Mouse (Mus musculus) megakaryocyte, embryonic 14.5 days (primary cell): ENCODE data around the gene Ptpa.

Experiments
- FLI1 ChIP-seq: IDR thresholded peaks from 2 replicates; pipeline ENCODE4 v1.6.1; 2012; ENCODE audit warnings: low read length, inconsistent platforms, mixed read lengths
- GATA1 ChIP-seq: IDR thresholded peaks from 3 replicates; pipeline ENCODE4 v1.6.1; 2012; ENCODE audit warnings: mixed read lengths, low read length, inconsistent platforms, borderline replicate concordance

DNA sequence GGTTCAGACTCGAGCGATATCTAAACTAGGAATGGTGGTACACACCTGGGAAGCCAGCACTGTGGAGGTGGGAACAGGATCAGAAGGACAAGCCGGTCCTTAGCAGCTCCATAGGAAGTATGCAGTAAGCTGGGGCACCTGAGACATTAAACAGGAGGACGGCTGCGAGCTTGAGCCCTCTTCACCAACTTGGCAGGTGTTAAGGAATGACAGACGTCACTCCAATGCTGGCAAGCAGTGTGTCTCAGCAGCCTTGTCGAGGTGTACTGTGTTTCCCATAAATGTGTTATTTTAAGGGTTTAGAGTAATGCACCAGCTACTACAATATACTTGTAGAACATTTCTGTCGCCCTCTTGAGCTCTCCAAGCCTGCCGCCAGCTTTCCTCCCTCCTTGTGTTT is 28.9 kb upstream of the Ptpa start:
- TF ChIP-seq FLI1: no peak
- no peak for TF ChIP-seq GATA1
